Mouse (Mus musculus): ENCODE measurements around the gene Cfd. TPM values are rescaled to one million over a fixed set of nuclear protein-coding genes. Genes with fewer than 3 reads are reported as not detected.

The Cfd gene
- polyA plus RNA-seq, 1 experiment from 2014 or later, result not detected

- Histone ChIP-seq H3K27me3 (replicated peaks) (no peaks in the 10 kb centered on the region), H3K4me3 (replicated peaks) (peak overlapping the region; percentile 92), H3K4me1 (peaks cover 77% of the 10 kb centered on the region), H3K4me2 (peak overlapping the region; percentile 92), H3K27ac (replicated peaks) (peak overlapping the region; percentile 100), H3K9me3 (replicated peaks) (no peaks in the 10 kb centered on the region), H3K36me3 (peaks cover 28% of the 10 kb centered on the region), H3K9ac (replicated peaks) (peak overlapping the region; percentile 99)
- no peak for ATAC-seq (ENCODE audit: low FRiP score)
- WGBS, result 2% methylated on average over 10 of the region's 10 CpGs
Measured at GRCm38 (mm10) chr10:79855558-79856184, 35.0 kb upstream of the Cfd start.

GRCm38 (mm10) chr10:79856280-79856679 is 34.4 kb upstream of the Cfd start:
- Histone ChIP-seq H3K4me1 (peaks cover 74% of the 10 kb centered on the region), H3K27me3 (replicated peaks) (no peaks in the 10 kb centered on the region), H3K36me3 (peaks cover 34% of the 10 kb centered on the region), H3K4me2 (peak overlapping the region; percentile 92), H3K4me3 (replicated peaks) (peak overlapping the region; percentile 92), H3K9ac (replicated peaks) (peak overlapping the region; percentile 99), H3K27ac (replicated peaks) (peak overlapping the region; percentile 100), H3K9me3 (replicated peaks) (no peaks in the 10 kb centered on the region)
- ATAC-seq (ENCODE audit: low FRiP score), result no peak
- 48% methylated on average over 6 of the region's 6 CpGs for WGBS

- WGBS, result 55% methylated on average over 7 of the region's 7 CpGs
Measured at GRCm38 (mm10) chr10:79856704-79857451, 33.8 kb upstream of the Cfd start.

GRCm38 (mm10) chr10:79857452-79857811 is 33.2 kb upstream of the Cfd start:
- Histone ChIP-seq H3K9ac (replicated peaks) (peak overlapping the region; percentile 99), H3K4me2 (peak overlapping the region; percentile 92), H3K27me3 (replicated peaks) (no peaks in the 10 kb centered on the region), H3K9me3 (replicated peaks) (no peaks in the 10 kb centered on the region), H3K36me3 (peaks cover 46% of the 10 kb centered on the region), H3K27ac (replicated peaks) (peak overlapping the region; percentile 100), H3K4me1 (peaks cover 70% of the 10 kb centered on the region), H3K4me3 (replicated peaks) (peak overlapping the region; percentile 92)
- no peak for ATAC-seq (ENCODE audit: low FRiP score)
- 33% methylated on average over 4 of the region's 4 CpGs for WGBS

More at GRCm38 (mm10) chr10:79856704-79857451, 33.8 kb upstream of the Cfd start:
- Histone ChIP-seq H3K36me3 (peaks cover 40% of the 10 kb centered on the region), H3K27ac (replicated peaks) (peak overlapping the region; percentile 100), H3K9me3 (replicated peaks) (no peaks in the 10 kb centered on the region), H3K27me3 (replicated peaks) (no peaks in the 10 kb centered on the region), H3K4me2 (peak overlapping the region; percentile 92), H3K4me3 (replicated peaks) (peak overlapping the region; percentile 92), H3K4me1 (peaks cover 70% of the 10 kb centered on the region), H3K9ac (replicated peaks) (peak overlapping the region; percentile 99)
- ATAC-seq (ENCODE audit: low FRiP score), result no peak

- Histone ChIP-seq H3K27me3 (replicated peaks) (no peaks in the 10 kb centered on the region), H3K4me2 (peak overlapping the region; percentile 92), H3K4me3 (replicated peaks) (peak overlapping the region; percentile 92), H3K9me3 (replicated peaks) (no peaks in the 10 kb centered on the region), H3K27ac (replicated peaks) (peak overlapping the region; percentile 100), H3K4me1 (peaks cover 66% of the 10 kb centered on the region), H3K36me3 (peaks cover 51% of the 10 kb centered on the region), H3K9ac (replicated peaks) (peak overlapping the region; percentile 99; the same call in 1 of the 2 replicates)
- ATAC-seq (ENCODE audit: low FRiP score), result no peak
- WGBS, result 78% methylated on average over 2 of the region's 2 CpGs
Measured at GRCm38 (mm10) chr10:79857894-79858293, 32.8 kb upstream of the Cfd start.

GRCm38 (mm10) chr10:79858416-79859074 is 32.1 kb upstream of the Cfd start:
- WGBS, result 43% methylated on average over 17 of the region's 17 CpGs
- H3K36me3 ChIP-seq, result peaks cover 57% of the 10 kb centered on the region
- peak overlapping the region; percentile 51 for H3K27ac ChIP-seq (replicated peaks)
- H3K9me3 ChIP-seq (replicated peaks), result no peaks in the 10 kb centered on the region
- no peaks in the 10 kb centered on the region for H3K27me3 ChIP-seq (replicated peaks)
- H3K4me2 ChIP-seq, result peak overlapping the region; percentile 92
- peak overlapping the region; percentile 92; the same call in 1 of the 2 replicates for H3K4me3 ChIP-seq (replicated peaks)
- peak overlapping the region; percentile 26; the same call in 1 of the 2 replicates for H3K9ac ChIP-seq (replicated peaks)
- no peak for ATAC-seq (ENCODE audit: low FRiP score)
- H3K4me1 ChIP-seq, result peaks cover 59% of the 10 kb centered on the region

GRCm38 (mm10) chr10:79859116-79859515 is 31.5 kb upstream of the Cfd start:
- no peaks in the 10 kb centered on the region for H3K9me3 ChIP-seq (replicated peaks)
- H3K4me3 ChIP-seq (replicated peaks), result no peak overlapping the region
- peaks cover 60% of the 10 kb centered on the region for H3K36me3 ChIP-seq
- H3K27me3 ChIP-seq (replicated peaks), result no peaks in the 10 kb centered on the region
- no peak for ATAC-seq (ENCODE audit: low FRiP score)
- no peak overlapping the region for H3K4me2 ChIP-seq
- peaks cover 57% of the 10 kb centered on the region for H3K4me1 ChIP-seq
- H3K9ac ChIP-seq (replicated peaks), result no peak overlapping the region
- 0 out of 2 replicates have a peak overlapping the region, but pooled peaks have one; percentile 9 for H3K27ac ChIP-seq (replicated peaks)
- 84% methylated on average over 11 of the region's 11 CpGs for WGBS

GRCm38 (mm10) chr10:79860079-79860911 is 30.4 kb upstream of the Cfd start:
- 0 out of 2 replicates have a peak overlapping the region, but pooled peaks have one; percentile 0 for H3K27ac ChIP-seq (replicated peaks)
- peaks cover 69% of the 10 kb centered on the region for H3K36me3 ChIP-seq
- no peak overlapping the region for H3K9ac ChIP-seq (replicated peaks)
- ATAC-seq (ENCODE audit: low FRiP score), result no peak
- peaks cover 64% of the 10 kb centered on the region for H3K4me1 ChIP-seq
- no peaks in the 10 kb centered on the region for H3K27me3 ChIP-seq (replicated peaks)
- no peaks in the 10 kb centered on the region for H3K9me3 ChIP-seq (replicated peaks)
- H3K4me3 ChIP-seq (replicated peaks), result no peak overlapping the region
- H3K4me2 ChIP-seq, result no peak overlapping the region
- WGBS, result 89% methylated on average over 26 of the region's 26 CpGs

- Histone ChIP-seq H3K9me3 (replicated peaks) (no peaks in the 10 kb centered on the region), H3K36me3 (peaks cover 80% of the 10 kb centered on the region), H3K27me3 (replicated peaks) (no peaks in the 10 kb centered on the region), H3K4me3 (replicated peaks) (no peak overlapping the region), H3K9ac (replicated peaks) (no peak overlapping the region), H3K4me1 (peaks cover 62% of the 10 kb centered on the region), H3K4me2 (no peak overlapping the region), H3K27ac (replicated peaks) (0 out of 2 replicates have a peak overlapping the region, but pooled peaks have one; percentile 23)
- ATAC-seq (ENCODE audit: low FRiP score), result no peak
- WGBS, result 72% methylated on average over 25 of the region's 25 CpGs
Measured at GRCm38 (mm10) chr10:79861230-79862048, 29.2 kb upstream of the Cfd start.

- Histone ChIP-seq H3K9me3 (replicated peaks) (no peaks in the 10 kb centered on the region), H3K36me3 (peaks cover 84% of the 10 kb centered on the region), H3K4me3 (replicated peaks) (no peak overlapping the region), H3K4me2 (no peak overlapping the region), H3K27me3 (replicated peaks) (no peaks in the 10 kb centered on the region), H3K4me1 (peaks cover 57% of the 10 kb centered on the region), H3K9ac (replicated peaks) (no peak overlapping the region), H3K27ac (replicated peaks) (0 out of 2 replicates have a peak overlapping the region, but pooled peaks have one; percentile 23)
- ATAC-seq (ENCODE audit: low FRiP score), result no peak
- 74% methylated on average over 23 of the region's 23 CpGs for WGBS
Measured at GRCm38 (mm10) chr10:79862049-79862788, 28.4 kb upstream of the Cfd start.
